Mouse (Mus musculus) embryonic facial prominence, embryonic 11.5 days (tissue): Measurements from ENCODE around the gene Rgn. TPM values are rescaled to one million over a fixed set of nuclear protein-coding genes. Genes with fewer than 3 reads are reported as not detected.

Experiments used
- ATAC-seq: fragments of 200-750 bp; cut with Nextera tagmentation; replicated peaks from 2 replicates; pipeline ENCODE4 v1.8.0; 2017; ENCODE audit warnings: low read depth; ENCODE audit not compliant: insufficient number of reproducible peaks, low FRiP score, low TSS enrichment
- DNase-seq: peaks from one replicate; pipeline ENCODE4 v3.0.0-alpha.2; 2015; ENCODE audit warnings: low spot score
- H3K27ac ChIP-seq: fragments of 300-500 bp; sonication (generic); replicated peaks from 2 replicates; pipeline ENCODE4 v1.5.1; 2014; ENCODE audit warnings: mild to moderate bottlenecking, low read depth, low read length, control low read depth
- H3K27me3 ChIP-seq: fragments of 300-500 bp; sonication (generic); 2 replicates; pipeline ENCODE4 v1.6.1; 2014; ENCODE audit warnings: mild to moderate bottlenecking, low read length, moderate library complexity, mixed read lengths; ENCODE audit not compliant: control insufficient read depth, insufficient read depth
- H3K36me3 ChIP-seq: fragments of 300-500 bp; sonication (generic); replicated peaks from 2 replicates; pipeline ENCODE4 v1.6.1; 2014; ENCODE audit warnings: low read depth, mild to moderate bottlenecking, low read length, moderate library complexity, mixed read lengths; ENCODE audit not compliant: control insufficient read depth, insufficient read depth
- H3K4me1 ChIP-seq: fragments of 300-500 bp; sonication (generic); 2 replicates; pipeline ENCODE4 v1.6.1; 2014; ENCODE audit warnings: low read length, mixed read lengths; ENCODE audit not compliant: control insufficient read depth, insufficient read depth
- H3K4me2 ChIP-seq: fragments of 300-500 bp; sonication (generic); 2 replicates; pipeline ENCODE4 v1.6.1; 2014; ENCODE audit warnings: low read depth, mild to moderate bottlenecking, control low read depth, low read length, moderate library complexity
- H3K4me3 ChIP-seq: fragments of 300-500 bp; sonication (generic); 2 replicates; pipeline ENCODE4 v1.5.1; 2014; ENCODE audit warnings: low read depth, low read length, control low read depth
- H3K9ac ChIP-seq: fragments of 300-500 bp; sonication (generic); replicated peaks from 2 replicates; pipeline ENCODE4 v1.6.1; 2014; ENCODE audit warnings: mild to moderate bottlenecking, control low read depth, low read length
- H3K9me3 ChIP-seq: fragments of 300-500 bp; sonication (generic); replicated peaks from 2 replicates; pipeline ENCODE4 v1.6.1; 2016; ENCODE audit warnings: mild to moderate bottlenecking, low read length, inconsistent platforms, mixed read lengths; ENCODE audit not compliant: control insufficient read depth
- WGBS: fragments of 180-500 bp; shearing (Covaris S2); extraction: QIAGEN DNeasy Blood & Tissue Kit; methylation state at CpG from one replicate; pipeline ENCODE4 v1.1.7; 2014; 5-methylcytosine and 5-hydroxymethylcytosine counted together
- polyA plus RNA-seq: library from polyadenylated mRNA; unstranded; fragments of >200 nt; fragmentation: Nextera tagmentation; extraction: Ambion mirVana; gene quantifications from 2 replicates; pipeline ENCODE4 v1.2.1, GENCODE M21; 2014

The Rgn gene
- polyA plus RNA-seq, 1 experiment from 2014 or later: not detected

- no peaks in the 10 kb centered on the region for H3K36me3 ChIP-seq
- ATAC-seq (no peak), DNase-seq (no peak)
- H3K4me1 ChIP-seq: no peaks in the 10 kb centered on the region
- H3K4me3 ChIP-seq: no peak overlapping the region
- H3K4me2 ChIP-seq: no peak overlapping the region
- no peaks in the 10 kb centered on the region for H3K9me3 ChIP-seq
- WGBS: 74% methylated on average over 2 of the region's 2 CpGs
- H3K9ac ChIP-seq: no peak overlapping the region
- H3K27ac ChIP-seq: no peak overlapping the region
- H3K27me3 ChIP-seq: no peaks in the 10 kb centered on the region
These were observed 2.6 kb downstream of the Rgn start for GRCm38 (mm10) chrX:20552199-20552598.

DNA sequence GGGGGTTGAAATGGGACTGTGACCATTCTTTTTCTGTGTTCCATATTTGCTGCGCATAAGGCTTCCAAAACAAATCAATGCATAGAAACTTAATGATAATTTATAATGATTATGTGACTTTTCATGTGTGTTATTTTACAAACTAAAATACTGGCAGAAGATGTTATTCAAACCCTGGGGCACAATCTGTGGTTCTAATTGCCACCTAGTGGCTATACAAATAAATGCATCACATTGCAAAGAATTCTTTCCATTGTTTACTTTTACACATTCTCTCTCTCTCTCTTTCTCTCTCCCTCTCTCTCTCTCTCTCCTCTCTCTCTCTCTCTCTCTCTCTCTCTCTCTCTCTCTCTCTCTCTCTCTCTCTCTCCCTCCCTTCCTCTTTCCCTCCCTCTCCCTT lies 12.3 kb downstream of the Rgn start:
- Histone ChIP-seq H3K4me3 (no peak overlapping the region), H3K27ac (no peak overlapping the region), H3K27me3 (no peaks in the 10 kb centered on the region), H3K4me1 (no peaks in the 10 kb centered on the region), H3K4me2 (no peak overlapping the region), H3K9ac (no peak overlapping the region), H3K9me3 (no peaks in the 10 kb centered on the region), H3K36me3 (no peaks in the 10 kb centered on the region)
- DNase-seq (peak; percentile 6), ATAC-seq (no peak)
- WGBS: 35% methylated on average over 1 of the region's 1 CpGs

DNA sequence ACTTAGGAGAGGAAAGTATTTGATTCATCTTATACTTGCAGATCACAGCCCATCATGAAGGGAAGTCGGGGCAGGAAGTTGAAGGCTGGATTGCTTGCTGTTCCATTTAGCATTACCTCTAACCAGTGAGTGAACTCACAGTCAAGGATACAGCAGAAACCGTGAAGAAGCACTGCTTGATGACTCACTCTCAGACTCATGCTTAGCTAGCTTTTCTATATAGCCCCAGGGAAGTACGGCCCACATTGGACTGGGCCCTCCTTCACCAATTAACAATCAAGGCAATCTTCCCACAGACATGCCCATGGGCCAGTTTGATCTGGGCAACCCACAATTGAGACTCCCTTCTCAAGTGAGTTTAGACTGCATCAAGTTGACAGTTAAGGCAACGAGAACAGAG lies 14.4 kb downstream of the Rgn start:
- Histone ChIP-seq H3K9me3 (no peaks in the 10 kb centered on the region), H3K36me3 (no peaks in the 10 kb centered on the region), H3K4me1 (no peaks in the 10 kb centered on the region), H3K27me3 (no peaks in the 10 kb centered on the region), H3K4me3 (no peak overlapping the region), H3K9ac (no peak overlapping the region), H3K27ac (no peak overlapping the region), H3K4me2 (no peak overlapping the region)
- WGBS: 73% methylated on average over 4 of the region's 4 CpGs
- ATAC-seq (no peak), DNase-seq (no peak)

GRCm38 (mm10) chrX:20571024-20571423 lies 21.4 kb downstream of the Rgn start:
- no peak for ATAC-seq
- no peaks in the 10 kb centered on the region for H3K36me3 ChIP-seq
- WGBS: 43% methylated on average over 2 of the region's 2 CpGs
- H3K9ac ChIP-seq: no peak overlapping the region
- H3K4me2 ChIP-seq: no peak overlapping the region
- DNase-seq: no peak
- H3K4me1 ChIP-seq: no peaks in the 10 kb centered on the region
- no peaks in the 10 kb centered on the region for H3K27me3 ChIP-seq
- no peak overlapping the region for H3K4me3 ChIP-seq
- H3K9me3 ChIP-seq: no peaks in the 10 kb centered on the region
- no peak overlapping the region for H3K27ac ChIP-seq

DNA sequence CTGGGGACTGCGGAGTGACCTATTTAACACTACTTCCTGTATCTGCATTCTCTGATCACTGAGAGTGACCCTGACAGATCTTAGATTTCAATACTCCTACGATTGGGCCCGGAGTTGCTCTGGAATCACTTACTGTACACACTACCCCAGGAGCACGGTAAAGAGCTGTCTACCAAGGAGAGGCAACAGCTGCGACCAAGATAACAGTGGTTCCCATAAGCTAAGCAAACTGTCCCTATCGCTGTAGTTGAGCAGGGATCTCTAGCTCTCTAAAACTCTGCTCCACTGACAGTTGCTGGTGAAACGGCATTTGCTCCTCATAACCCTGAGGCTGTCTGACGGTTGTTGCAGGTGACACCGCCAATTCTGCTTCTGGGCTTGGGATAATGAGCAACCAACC lies 23.1 kb downstream of the Rgn start:
- no peak overlapping the region for H3K9ac ChIP-seq
- H3K4me3 ChIP-seq: no peak overlapping the region
- no peaks in the 10 kb centered on the region for H3K9me3 ChIP-seq
- no peak overlapping the region for H3K4me2 ChIP-seq
- no peak for ATAC-seq
- no peak overlapping the region for H3K27ac ChIP-seq
- H3K27me3 ChIP-seq: no peaks in the 10 kb centered on the region
- no peak for DNase-seq
- no peaks in the 10 kb centered on the region for H3K36me3 ChIP-seq
- WGBS: 66% methylated on average over 9 of the region's 9 CpGs
- H3K4me1 ChIP-seq: no peaks in the 10 kb centered on the region

DNA sequence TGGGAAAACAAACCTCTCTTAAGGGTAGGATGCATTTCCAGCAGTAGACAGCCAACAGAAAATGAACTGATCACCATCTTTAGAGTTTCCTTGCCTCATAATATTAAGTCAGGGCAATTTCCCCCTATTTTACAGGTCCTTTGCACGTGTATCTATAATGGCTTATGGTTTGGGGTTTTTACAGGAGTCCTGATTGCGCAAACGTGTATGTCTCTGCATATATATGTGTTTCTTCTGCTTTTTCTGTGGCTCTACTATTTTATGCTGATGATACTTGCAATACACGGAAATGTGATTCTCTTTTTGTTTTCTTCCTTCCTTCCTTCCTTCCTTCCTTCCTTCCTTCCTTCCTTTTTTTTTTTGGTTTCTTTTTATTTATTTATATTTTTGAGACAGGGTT lies 24.3 kb downstream of the Rgn start:
- no peak overlapping the region for H3K4me3 ChIP-seq
- H3K27ac ChIP-seq: no peak overlapping the region
- H3K27me3 ChIP-seq: no peaks in the 10 kb centered on the region
- DNase-seq (no peak), ATAC-seq (no peak)
- no peak overlapping the region for H3K4me2 ChIP-seq
- 88% methylated on average over 4 of the region's 4 CpGs for WGBS
- no peaks in the 10 kb centered on the region for H3K4me1 ChIP-seq
- no peaks in the 10 kb centered on the region for H3K9me3 ChIP-seq
- no peaks in the 10 kb centered on the region for H3K36me3 ChIP-seq
- H3K9ac ChIP-seq: no peak overlapping the region

DNA sequence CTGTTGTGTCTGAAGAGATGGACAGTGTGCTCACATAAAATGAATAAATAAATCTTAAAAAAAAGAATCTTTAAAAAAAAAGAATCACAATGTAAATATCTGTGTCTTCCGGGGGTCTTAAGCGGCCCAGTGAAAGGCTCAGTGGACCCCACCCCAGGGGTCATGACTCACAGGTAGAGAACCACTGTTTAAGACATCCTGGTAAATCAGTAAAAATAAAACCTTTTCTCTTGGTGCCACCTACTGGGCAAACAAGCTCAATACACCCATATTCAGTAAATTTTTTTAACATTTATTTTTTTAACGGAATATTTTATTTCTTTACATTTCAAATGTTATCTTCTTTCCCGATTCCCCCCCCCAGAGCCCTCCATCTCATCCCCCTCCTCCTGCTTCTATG lies 38.4 kb downstream of the Rgn start:
- WGBS: 20% methylated on average over 4 of the region's 4 CpGs
- no peak overlapping the region for H3K27ac ChIP-seq
- no peak overlapping the region for H3K4me2 ChIP-seq
- no peak overlapping the region for H3K9ac ChIP-seq
- H3K9me3 ChIP-seq: no peaks in the 10 kb centered on the region
- no peaks in the 10 kb centered on the region for H3K27me3 ChIP-seq
- H3K4me1 ChIP-seq: no peaks in the 10 kb centered on the region
- H3K4me3 ChIP-seq: no peak overlapping the region
- no peaks in the 10 kb centered on the region for H3K36me3 ChIP-seq
- ATAC-seq (no peak), DNase-seq (peak; percentile 9)

DNA sequence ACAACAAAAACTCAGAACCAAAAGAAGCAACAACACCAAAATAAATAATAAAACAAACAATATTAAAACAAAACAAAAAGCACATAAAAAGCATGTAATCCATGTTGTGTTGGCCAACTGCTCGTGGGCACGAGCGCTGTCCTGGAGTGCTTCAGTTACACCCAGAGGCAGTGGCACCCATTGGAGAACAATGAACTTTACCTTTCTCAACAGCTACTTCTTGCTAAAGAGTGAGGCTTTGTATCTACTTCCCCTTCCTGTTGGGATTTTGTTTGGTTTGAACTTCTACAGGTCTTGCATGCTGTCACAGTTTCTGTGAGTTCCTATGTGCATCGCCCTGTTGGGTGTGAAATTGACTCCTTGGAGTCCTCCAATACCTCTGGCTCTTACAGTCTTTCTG lies 58.9 kb downstream of the Rgn start:
- no peak for DNase-seq
- Histone ChIP-seq H3K4me2 (no peak overlapping the region), H3K9ac (no peak overlapping the region), H3K4me1 (no peaks in the 10 kb centered on the region), H3K27ac (no peak overlapping the region), H3K9me3 (no peaks in the 10 kb centered on the region), H3K27me3 (no peaks in the 10 kb centered on the region), H3K36me3 (no peaks in the 10 kb centered on the region), H3K4me3 (no peak overlapping the region)
- 83% methylated on average over 4 of the region's 4 CpGs for WGBS
- no peak for ATAC-seq
